Mouse (Mus musculus) spleen, adult 2 months (tissue): Measurements from ENCODE around the gene Bckdk.
A peak's percentile ranks its signal among the peaks of the same experiment; 100 is the strongest.

Experiments used
- CTCF ChIP-seq: fragments of 200-500 bp; IDR thresholded peaks from 2 replicates; pipeline ENCODE4 v1.5.1; 2011; ENCODE audit warnings: mild to moderate bottlenecking, inconsistent platforms; ENCODE audit not compliant: insufficient read depth, insufficient read length, insufficient replicate concordance; ENCODE audit errors: extremely low read depth
- POLR2A ChIP-seq: fragments of 200-500 bp; IDR thresholded peaks from 2 replicates; pipeline ENCODE4 v1.6.1; 2011; ENCODE audit warnings: low read depth, low read length, inconsistent platforms

DNA sequence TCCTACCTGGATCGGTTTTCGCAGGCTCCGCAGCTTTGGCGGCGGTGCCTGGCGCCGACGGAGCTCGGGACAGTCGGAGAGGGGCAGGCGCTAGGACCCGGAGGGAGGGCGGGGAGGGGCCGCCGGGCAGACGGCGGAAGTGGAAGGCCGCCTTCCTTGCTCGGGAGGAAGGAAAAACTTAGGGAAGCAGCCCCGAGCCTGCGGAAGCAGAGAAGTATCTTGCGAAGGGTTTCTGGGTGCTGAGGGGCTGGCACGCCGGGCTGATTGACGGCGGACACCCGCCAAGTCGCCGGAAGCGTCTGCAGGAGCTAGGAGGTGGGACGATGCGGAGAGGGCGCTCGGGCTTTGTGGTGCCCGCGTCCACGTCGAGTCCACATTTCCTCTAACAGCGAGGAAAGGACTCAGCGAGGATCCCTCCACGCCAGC, 27.8 kb upstream of the Bckdk start, which contains the start of gene Zfp646:
- TF ChIP-seq CTCF (no peak), POLR2A (peak; percentile 58)
